Mouse (Mus musculus) erythroblast, adult 5-6 weeks (primary cell): ENCODE results near the gene Pnpla2. TPM values are rescaled to one million over a fixed set of nuclear protein-coding genes. Genes with fewer than 3 reads are reported as not detected.
"Not testable (repeated sequence)": the region's sequence is repeated elsewhere in the genome, so short reads cannot be mapped to it uniquely, and the experiment has no call there.

ENCODE experiments used
- ATAC-seq: replicated peaks from 2 replicates; pipeline ENCODE4 v1.8.0; 2016; ENCODE audit warnings: moderate number of reproducible peaks, mild to moderate bottlenecking, moderate TSS enrichment, inconsistent platforms; ENCODE audit not compliant: poor library complexity, low FRiP score, severe bottlenecking
- total RNA-seq, 2 experiments: library from RNA; stranded (forward) in 1 of 2; stranded (reverse) in 1 of 2; fragments of 150-400 nt in 1 of 2; fragments of 200-764, 138-1000 nt in 1 of 2; gene quantifications; 2 replicates each; pipeline versions ENCODE4 v1.2.3 to v1.2.4; 2015 to 2017; ENCODE audit warnings: low replicate concordance in 2 of 2

Pnpla2 gene
- total RNA-seq, 2 experiments from 2014 or later = 6.0 to 10.0 TPM

DNA sequence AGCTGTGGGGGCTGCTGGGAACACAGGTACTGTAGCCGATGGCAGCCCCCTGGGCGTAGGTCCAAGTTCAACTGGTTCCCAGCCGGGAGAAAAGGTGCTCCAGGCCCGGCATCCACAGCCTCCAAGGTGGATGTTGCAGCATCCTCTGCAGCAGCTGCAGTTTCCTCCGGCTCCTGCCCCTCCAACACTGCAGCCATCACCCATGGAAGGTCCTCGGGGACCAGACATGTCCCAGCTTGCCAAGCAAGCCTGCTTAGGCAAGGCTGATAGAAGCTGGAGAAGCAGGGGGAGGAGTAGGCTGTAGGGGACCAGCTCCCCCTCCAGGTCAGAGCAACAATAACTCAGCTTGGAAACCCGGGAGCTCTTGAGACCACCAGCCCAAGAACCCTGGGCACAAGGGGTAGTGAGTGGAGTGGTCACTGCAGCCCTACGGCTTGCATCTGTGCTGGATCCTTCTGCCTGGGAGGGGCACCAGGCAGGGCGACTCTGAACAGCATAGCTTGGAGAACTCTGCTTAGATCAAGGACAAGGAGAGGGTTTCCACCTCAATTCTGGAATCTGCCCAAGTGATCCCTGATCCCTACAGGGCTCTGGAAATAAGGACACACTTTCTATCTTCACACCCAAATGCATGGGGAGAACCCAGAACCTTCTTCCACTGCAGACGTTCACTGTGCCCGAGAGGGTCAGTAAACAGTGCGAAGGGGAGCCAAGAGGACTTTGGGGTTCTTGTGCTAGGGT is 11.7 kb upstream of the Pnpla2 start:
- ATAC-seq = peak; percentile 39

DNA sequence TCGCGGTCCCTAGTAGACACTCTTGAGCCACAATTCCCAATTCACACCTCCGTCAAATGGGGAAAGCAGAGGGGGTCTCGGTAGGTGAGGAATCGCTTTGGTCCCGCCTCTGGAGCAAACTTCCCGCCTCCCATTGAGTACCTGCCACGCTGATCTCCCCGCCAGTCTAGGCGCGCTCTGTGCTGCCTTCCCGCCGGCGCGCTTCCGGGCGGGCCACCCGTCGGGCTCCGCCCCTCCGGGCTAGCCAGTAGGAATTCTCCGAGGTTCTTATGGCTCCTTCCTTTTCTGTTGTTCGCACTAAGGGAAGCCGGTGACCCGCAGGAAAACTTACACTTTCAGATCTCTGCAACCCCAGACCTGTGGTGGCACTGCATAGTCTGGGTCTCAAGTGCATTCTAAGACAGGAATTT is 11.2 kb upstream of the Pnpla2 start, which contains the start of gene Pidd1:
Gene Pidd1 (minus strand): TSS at position 198 of the 410 bp plus-strand sequence.
- peak; percentile 57 for ATAC-seq

DNA sequence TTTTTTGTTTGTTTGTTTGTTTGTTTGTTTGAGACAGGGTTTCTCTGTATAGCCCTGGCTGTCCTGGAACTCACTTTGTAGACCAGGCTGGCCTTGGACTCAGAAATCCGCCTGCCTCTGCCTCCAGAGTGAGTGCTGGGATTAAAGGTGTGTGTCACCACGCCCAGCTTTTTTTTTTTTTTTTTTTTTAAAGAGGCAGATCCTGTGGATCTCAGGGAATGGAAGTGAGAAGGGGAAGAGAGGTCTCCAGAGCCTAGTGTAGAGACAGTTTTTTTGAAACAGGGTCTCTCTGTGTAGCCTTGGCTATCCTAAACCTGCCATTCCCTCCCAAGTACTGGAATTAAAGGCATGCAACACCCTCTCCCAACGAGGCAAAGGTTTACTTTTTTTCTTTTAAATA is 8.6 kb upstream of the Pnpla2 start:
- ATAC-seq = not testable (repeated sequence)

DNA sequence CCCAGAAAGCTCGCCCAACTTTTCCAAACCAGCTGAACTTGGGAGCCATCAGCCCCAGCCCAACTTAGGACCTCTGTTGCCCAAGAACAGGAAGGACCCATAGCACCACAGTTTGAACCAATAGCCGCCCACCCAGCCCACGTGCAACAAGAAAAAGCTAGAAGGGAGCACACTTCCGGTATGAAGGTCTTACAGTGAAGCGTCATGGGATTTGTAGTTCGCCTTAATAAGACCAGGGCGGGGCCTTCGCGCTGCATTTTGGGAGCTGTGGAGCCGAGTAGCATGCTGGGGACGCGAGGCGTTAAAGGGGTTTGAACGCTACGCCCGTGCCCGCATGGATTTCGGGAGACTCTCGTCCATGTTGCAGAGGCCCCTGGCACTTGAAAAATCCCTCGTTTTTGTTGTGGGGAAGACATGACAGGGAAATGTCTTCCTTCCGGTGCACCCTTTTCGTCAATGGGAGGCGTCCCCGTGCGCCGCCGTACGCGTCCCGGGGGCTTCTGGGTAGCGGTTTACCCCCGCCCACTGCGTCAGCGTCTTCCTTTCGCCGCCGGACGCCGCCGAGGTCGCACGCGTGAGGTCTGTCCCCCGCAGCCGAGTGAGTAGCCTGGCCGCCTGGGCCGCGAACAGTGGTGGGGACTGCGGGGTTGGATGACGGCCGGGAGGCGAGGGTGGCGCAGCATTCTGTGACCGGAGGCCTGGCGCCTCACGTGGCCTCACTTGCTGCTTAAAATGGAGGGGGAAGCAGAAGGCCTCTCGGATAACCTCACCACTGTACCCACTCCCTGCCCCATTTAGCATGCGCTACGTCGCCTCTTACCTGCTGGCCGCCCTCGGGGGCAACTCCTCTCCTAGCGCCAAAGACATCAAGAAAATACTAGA is 7.6 kb upstream of the Pnpla2 start, which contains the start of gene Rplp2:
Gene Rplp2 (plus strand): TSS at position 261 of the 882 bp plus-strand sequence.
- peak; percentile 86 for ATAC-seq

- no peak for ATAC-seq
Measured at GRCm38 (mm10) chr7:141451928-141452327, 3.1 kb upstream of the Pnpla2 start.

DNA sequence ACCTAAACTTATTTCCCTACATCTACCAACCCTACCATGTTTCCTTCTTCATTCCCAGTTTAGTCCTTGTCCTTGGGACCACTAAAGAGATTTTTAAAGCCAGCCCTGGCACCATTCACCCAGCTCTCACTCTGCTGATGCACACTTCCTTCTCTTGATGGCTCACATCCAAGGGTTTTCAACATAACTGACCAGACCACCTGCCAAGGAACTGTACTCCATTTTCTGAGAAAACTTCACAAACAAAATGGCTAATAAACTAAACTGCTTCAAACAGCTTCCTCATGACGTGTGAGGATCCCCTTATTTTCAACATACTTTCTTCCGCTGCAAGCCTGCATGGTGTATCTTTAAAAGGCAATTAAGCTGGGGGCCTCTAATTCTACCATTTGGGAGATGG is 1.4 kb upstream of the Pnpla2 start:
- no peak for ATAC-seq

DNA sequence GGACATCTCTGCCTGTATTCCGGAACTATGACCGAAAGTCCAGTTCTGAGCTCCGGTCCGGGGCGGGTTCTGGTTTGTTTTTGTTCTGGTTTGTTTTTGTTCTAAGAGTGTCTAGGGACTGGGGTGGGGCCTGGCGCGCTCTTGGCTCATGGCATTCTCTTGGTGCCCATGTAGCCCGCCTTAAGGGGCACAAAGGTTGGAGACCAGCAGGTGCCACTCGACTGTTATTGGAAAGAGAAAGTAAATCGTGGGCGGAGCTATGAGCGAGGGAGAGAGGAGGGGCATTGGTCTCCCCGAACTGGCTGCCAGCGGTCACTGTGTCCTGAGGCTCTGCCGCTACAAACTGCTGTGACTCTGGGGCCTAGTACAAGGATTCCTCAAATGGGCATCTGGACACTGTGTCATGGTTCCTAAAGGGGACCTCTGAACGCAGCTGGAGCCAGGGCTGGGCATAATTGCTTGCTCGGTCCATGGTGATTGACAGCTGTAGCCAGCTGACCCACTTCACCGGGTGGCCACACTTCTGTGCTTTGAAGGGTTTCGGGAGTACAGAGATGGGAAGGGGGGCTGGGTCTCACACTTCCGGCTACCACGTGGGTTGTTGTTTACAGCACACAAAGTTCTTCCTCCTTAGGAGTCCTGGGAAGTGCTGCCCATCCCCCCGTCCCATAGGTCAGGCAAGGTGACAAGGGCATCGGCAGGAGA is 764 bp downstream of the Pnpla2 start:
- peak; percentile 70 for ATAC-seq

DNA sequence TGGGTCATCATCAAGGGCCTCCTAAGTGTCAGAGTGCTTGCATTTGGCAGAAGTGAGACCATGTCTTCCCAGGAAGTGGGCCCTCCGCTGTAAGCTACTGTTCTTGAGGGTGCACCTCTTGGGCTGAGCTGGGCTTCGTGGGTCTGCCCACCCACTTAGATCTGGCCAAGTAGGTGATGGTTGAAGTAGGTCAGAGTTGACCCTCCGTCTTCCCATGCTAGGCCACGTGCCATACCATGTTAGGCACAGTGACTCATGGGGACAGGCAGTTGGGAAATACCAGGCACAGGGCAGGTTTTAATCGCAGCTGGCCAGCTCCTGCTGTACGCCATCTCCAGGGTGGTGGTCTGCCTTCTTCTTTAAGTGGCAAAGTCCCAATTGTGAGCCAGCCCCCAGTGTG is 1.7 kb downstream of the Pnpla2 start:
- ATAC-seq = no peak

- no peak for ATAC-seq
Measured at GRCm38 (mm10) chr7:141457236-141457635, 2.2 kb downstream of the Pnpla2 start.

- no peak for ATAC-seq
Measured at GRCm38 (mm10) chr7:141457986-141458660, 3.1 kb downstream of the Pnpla2 start.

DNA sequence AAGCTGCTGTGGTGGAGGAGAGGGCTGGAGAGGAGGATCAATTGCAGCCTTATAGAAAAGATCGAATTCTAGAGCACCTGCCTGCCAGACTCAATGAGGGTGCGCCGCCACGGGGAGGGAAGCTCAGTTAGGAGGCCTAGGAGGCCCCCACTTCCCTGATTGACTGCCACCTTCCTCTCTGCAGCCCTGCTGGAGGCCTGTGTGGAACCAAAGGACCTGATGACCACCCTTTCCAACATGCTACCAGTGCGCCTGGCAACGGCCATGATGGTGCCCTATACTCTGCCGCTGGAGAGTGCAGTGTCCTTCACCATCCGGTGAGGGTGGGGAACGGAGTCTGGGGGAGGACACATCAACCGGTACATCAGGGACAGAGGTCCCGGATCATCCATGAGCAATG is 3.7 kb downstream of the Pnpla2 start:
- no peak for ATAC-seq

- ATAC-seq = no peak
Measured at GRCm38 (mm10) chr7:141459301-141459711, 4.3 kb downstream of the Pnpla2 start.

DNA sequence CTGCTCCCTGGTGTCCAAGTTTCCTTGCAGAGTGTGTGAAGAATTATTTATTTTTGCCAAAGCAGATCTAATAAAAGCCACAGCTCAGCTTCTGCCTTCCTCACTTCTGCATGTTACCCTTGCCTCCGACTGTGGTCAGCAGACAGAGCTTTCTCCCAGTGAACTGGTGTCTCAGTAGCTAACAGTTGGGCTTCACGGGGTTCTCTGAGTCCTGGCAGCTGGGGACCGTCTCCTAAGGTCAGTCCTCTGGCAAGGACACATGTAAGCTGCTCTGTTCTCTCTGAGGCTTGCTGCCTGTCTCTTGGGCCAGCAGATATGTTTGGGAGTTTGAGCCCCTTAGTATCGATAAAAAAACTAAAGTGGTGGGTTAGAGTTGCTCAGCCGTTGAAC is 5.0 kb downstream of the Pnpla2 start:
- no peak for ATAC-seq

DNA sequence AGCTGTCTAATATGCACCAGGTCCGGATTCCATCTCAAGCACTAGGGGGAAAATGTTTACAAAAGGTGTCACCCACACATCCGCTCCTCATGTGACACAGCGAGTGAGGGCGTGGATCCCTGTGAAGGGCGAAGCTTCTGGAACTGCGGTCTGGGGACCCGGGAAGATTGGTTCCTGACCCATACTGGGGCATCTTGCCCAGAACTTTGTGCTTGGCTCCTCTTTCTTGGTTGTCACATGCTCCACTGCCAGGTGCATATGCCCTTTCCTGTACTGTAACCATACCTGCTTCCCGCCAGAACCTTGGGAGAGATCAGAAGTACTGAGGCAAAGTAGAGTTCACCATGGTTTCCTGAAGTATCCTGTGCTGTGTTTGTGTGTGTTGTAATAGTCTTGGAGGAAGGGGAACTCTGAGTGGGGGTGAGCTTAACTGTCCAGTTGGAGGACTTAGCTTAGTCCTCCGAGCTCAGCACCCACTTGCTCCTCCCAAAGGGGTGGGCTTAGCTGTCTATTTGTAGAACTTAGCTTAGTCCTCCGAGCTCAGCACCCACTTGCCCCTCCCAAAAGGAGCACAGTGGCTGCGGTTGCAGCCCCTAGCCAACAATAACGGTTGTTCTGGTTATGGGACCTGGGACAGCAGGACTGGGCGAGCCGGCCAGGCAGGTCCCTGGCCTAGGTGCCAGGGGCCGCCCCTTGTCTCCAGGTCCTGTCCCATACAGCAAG is 5.6 kb downstream of the Pnpla2 start, which contains the start of gene Cracr2b:
Gene Cracr2b (plus strand): TSS at position 704 of the 723 bp plus-strand sequence.
- ATAC-seq = no peak

- ATAC-seq = no peak
Measured at GRCm38 (mm10) chr7:141461521-141462332, 6.7 kb downstream of the Pnpla2 start.

DNA sequence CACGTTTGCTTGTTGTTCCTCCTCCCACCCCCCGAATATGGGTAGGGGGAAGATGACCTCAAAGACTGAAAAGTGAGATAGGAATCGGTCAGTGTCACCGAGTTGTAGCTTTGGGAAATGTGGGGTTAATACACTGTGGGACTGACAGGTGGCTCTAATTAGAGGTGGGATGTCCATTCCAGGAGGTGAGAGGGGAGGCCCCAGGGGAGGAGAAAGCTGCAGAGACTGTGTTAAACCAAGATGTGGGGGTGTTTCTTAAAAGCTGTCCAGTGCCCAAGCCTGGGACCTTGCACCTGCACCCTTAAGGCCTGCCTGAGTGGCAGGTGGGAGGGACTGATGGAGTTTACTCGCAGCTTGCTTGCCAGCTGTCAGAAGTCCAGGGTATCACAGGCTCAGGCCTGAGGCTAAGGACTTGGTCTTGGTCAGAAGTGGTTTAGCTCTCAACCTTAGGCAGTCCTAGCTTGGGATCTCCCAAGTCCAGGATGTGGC is 7.4 kb downstream of the Pnpla2 start:
- ATAC-seq = no peak

DNA sequence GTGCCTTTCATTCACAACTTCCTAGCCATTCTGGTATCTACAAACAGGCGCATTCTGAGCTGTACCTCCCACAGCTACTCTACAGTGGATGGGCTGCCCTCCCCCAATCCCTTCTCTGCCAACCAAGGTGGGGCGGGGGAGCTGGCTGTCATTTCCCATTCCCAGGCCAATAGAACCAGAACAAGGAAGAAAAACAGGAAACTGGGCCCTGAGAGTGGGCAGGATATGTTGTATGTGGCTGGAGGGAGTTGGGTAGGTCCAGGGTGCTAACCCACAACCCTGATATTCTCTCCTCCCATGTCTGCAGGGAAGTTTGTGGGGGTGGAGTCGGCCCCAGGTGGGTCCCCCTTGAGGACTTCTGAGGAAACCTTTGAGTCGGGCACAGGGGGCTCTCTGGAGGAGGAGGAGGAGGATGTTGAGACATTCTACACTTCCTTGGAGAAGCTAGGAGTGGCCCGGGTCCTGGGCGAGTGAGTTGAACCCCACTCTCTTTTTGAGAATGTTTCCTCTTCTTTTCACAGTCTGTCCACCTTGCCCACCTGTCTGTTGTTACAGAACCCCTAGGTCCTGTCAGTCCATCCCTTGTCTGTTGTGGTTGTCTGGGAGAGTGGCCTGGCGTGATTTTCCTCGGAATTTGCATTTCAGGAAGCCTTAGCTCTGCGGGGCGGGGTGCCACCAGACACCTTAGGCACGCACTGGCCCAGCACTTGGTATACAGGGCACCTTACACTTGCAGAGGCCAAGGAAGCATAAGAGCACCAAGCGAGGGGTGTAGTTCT is 9.0 kb downstream of the Pnpla2 start:
- no peak for ATAC-seq
